Mouse (Mus musculus): ENCODE data around the gene Cyb561d1.

Gene Cyb561d1

DNA sequence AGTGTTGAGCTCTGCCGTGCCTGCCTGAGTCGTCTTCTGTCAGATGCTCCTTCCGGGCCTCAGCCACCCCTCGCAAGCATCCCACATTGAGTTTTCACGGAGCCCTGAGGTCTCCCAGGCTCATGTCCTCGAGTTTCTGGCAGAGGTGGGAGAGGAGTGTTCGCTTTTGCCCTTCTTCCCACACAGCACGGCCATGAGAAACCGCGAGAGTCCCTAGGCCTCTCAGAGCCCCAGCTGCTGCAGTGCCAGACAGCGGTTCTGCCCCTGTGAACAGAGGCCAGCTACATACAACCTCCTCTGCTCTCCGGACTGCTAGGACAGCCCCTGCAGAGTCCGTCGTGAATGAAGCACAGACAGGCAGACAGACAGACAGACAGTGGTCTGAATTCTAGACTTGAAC is 33.5 kb downstream of the Cyb561d1 start:
- no peak for DNase-seq (ENCODE audit: low spot score in 2 of 2)

DNA sequence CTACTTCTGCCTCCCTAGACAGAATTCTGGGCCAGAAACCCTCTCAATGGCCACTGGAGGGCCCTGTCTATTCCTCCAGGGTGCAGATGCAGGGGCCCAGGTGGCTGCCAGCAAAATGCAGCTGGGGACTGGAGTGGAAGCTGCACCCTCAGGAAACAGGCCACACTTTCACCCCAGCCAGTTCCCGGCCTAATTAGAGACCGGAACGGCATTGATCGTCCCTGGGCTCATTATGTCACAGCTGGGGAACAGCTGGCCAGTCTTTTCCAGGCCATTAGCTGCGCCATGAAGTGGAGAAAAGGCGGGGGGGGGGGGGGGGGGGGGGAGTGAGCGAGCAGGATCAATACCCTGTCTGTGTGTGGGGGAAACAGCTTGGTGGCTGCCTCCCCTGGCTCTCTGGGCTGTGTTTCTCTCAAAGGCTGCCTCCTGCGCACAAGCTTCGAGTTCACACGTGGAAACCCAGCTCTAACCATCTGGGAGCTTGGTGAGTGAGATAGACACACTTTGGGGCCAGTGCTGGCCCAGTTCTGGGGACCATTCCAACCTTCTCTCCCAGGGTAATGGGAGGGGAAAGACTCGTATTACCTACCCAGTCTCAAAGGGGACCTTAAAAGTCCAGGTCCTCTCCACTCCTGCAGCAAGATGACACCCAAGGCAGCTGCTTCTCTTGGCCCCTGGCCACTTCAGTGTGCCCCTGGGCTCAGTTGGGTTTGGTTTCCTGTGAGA is 34.4 kb downstream of the Cyb561d1 start:
- DNase-seq (ENCODE audit: low spot score in 2 of 2), result no peak

DNA sequence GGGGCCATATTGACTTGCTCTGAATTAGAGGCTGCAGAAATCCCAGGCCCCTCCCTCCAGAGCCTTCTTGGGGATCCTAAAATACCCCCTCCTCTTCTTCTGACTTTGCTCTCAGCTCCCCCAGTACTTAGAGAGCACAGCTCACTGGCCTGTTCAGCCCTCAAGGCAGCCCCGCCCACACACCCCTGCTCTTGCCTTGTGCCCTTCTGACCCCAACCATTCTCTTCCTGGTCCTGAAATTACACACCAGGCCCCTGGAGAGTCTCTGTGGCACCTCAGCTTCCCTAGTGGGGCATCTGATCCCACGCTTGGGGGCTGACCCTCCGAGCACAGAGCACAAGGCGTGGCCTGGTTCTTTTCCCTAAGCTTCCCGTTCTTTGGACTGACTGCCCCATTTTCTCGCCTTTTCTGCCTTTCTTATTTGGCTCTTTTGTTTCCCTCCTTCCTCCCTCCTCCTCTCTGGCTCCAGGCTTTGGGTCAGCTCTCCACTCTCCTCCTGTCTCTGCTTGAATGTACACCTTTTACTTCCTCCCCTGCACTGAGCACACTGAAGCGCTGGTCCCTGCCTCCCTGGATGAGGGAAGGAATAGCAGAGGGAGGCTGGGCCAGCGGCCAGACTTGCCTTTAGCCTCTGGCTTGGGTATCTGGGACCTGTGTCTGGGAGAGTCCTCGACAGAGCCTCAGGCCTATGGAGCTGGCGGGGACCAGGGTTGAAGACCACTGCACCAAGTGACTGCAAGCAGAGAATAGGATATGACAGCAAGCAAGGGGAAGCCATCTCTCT is 35.3 kb downstream of the Cyb561d1 start:
- DNase-seq (ENCODE audit: low spot score in 2 of 2), result no peak

DNA sequence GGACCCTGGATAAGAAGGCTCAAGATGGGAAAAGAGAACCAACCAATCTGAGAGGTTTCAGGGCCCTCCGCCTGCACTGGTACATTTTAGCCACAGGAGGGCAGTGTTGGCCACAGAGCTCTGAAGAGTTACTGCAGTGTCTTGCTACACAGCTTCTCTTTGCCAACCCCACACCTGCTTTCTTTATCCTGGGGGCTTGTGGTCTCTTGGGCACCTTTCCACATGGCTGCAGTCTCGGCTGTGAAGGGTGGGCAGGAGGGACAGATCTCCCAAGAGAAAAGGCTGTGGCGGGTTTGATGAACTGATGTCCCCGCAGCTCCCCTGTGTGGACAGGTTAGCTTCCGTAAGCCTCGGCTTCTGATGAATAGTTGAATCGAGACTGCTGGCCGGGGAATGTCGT is 36.2 kb downstream of the Cyb561d1 start:
- peak; percentile 55 to 68 for DNase-seq (ENCODE audit: low spot score in 2 of 2)

DNA sequence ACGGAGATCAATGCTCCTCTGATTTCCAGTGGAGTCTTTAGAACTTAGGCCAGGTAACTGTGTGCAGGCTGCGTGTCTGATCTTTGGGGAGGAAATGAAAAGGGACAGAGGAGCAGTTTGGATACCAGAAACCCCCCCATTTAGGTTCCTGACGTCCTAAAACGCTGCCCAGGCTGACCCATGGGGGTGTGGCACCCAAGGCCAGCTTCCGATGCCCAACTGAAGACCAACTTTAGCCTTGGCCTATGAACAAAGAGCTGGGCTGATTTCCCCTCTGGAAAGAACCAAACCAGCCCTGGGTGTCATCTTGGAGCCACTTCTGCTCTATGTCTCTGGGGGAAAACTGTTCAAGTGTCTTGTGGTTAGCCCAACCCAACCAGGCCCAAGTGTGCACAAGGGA is 36.9 kb downstream of the Cyb561d1 start:
- no peak for DNase-seq (ENCODE audit: low spot score in 2 of 2)

DNA sequence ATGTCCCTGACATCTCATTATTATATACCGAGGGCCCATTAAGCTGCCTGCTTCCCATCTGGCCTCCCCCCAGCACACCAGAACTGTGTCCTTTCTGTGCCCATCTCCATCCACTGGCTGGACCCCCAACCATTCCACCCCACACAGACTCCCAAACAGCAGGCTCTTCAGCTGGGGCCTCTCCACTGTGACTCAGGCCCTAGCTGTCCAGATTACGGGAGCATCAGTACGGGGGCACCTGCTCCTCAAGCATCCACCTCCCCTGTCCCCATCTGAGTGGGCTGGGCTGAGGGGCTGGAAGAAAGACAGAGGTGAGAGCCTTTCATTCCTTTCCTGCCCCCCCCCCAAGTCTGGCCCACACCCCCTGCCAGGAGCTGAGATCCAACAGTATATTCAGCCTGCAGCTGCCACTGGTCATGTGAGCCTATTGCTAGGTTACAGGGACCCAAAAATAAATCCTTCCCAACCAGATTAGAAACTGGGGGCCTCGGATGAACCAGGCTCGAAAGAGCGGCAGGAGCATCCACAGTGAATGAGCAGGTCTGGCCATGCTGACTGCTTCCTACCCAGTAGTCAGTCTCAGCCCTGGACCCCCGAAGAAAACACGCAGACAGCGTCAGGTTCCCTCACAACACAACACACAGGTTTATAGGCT is 42.5 kb downstream of the Cyb561d1 start:
- no peak for DNase-seq (ENCODE audit: low spot score in 2 of 2)

DNA sequence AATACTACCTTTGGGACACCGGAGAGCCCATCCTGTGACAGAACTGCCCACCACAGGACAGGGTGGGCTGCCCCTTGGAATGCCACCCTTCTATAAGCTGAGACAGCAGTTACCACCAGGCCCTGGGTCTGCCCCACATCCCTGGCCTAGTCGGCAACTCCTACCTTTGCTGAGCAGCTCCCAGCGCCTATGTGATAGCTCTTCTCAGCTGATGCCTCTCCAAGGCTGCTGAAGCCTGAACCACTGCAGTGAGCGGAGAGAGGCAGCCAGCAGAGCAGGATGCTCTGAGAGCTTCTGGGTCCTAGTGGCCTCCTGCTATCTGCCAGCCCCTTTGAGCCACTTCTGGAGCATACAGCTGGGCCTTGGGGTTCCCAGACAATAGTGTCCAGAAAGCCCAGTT is 46.4 kb downstream of the Cyb561d1 start, which contains the start of gene Gpr61:
Gene Gpr61 (minus strand): TSS at position 227 of the 400 bp plus-strand sequence.
- DNase-seq (ENCODE audit: low spot score in 2 of 2), result no peak

DNA sequence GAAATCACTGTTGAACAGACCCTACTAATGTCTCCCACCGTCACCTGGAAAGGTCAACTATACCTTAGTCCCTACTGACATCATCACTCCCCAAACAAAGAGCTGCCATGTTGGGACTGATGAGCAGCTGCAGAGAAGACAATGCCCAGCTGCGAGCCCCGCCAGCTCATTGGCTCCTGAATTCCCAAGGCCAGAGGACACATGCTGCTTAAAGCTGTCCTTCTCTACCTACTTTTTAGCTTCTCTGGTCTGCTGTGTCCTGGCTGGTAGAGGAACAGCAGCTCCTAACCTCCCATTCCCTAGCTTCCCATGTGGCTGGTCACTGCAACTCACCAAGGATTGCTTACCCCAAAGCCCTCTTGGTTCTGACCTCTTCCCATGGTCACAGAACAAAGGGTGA is 48.7 kb downstream of the Cyb561d1 start:
- DNase-seq (ENCODE audit: low spot score in 2 of 2), result no peak

DNA sequence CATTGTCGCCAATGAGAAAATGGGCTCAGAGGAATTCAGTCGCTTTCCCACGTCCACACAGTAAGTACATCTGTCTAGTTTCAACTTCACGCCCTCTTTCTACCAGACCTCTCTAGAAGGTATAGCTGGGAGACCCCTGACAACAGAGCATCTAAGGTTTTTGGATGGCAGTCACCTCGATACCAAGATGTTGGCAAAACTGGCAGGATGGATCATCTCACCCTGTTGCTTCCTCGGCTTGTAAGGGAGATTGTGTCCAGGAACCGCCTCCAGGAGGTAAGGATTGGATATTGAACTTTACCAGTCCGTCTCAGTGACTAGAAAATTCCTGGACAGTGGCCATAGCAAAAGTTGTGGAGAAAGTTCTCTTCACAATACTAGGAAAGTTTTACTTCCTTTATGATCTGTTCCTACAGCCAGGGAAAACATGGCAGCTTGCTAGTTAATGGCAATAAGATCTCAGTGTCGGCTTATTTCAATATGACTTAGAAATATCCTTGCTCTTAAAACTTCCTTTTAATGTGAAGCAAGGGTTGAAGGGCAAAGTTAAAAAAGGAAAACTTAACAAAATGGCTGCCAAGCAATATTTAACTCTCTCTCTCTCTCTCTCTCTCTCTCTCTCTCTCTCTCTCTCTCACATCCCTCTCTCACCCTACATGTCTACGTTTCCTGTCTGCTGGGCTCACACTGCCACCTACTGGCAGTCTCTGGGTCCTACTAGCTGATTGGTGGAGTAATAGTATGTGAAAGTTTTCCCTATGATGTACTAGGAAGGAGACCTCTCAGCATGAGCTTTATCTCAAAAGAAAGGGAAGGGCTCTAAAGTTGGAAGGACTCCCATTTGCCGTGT is 53.4 kb downstream of the Cyb561d1 start:
- peak; percentile 69 to 77 for DNase-seq (ENCODE audit: low spot score in 2 of 2)

DNA sequence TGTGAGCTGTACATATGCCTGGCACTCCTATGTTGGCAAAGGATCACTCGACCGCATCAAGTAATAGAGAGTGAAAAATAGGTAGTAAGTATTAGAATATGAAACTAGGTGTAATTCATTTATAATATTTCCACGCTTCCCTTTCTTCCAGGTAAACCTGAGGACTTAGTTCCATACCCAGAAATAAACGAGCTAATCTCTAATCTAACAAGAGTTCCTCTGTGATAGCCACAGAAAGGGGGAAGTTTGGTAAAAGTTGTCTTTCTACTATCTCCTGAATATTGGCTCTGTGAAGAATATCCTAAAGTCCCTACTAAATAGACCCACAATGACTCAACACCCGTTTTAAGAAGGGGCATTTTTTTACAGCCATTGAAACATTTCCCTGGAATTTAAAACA is 54.3 kb downstream of the Cyb561d1 start:
- no peak for DNase-seq (ENCODE audit: low spot score in 2 of 2)
